Mouse (Mus musculus) hindbrain, embryonic 13.5 days (tissue): ENCODE results near the gene Prps1. TPM values are rescaled to one million over a fixed set of nuclear protein-coding genes. Genes with fewer than 3 reads are reported as not detected.

Experiments used
- ATAC-seq: fragments of 200-750 bp; cut with Nextera tagmentation; 2 replicates; pipeline ENCODE4 v1.8.0; 2017; ENCODE audit warnings: moderate TSS enrichment; ENCODE audit not compliant: low FRiP score
- H3K27ac ChIP-seq: fragments of 300-500 bp; sonication (generic); 2 replicates; pipeline ENCODE4 v1.5.1; 2015; ENCODE audit warnings: inconsistent platforms, mild to moderate bottlenecking, moderate library complexity
- H3K27me3 ChIP-seq: fragments of 300-500 bp; sonication (generic); 2 replicates; pipeline ENCODE4 v1.6.1; 2015; ENCODE audit warnings: mild to moderate bottlenecking, inconsistent platforms
- H3K36me3 ChIP-seq: fragments of 300-500 bp; sonication (generic); 2 replicates; pipeline ENCODE4 v1.6.1; 2015; ENCODE audit warnings: mild to moderate bottlenecking, inconsistent platforms
- H3K4me1 ChIP-seq: fragments of 300-500 bp; sonication (generic); replicated peaks from 2 replicates; pipeline ENCODE4 v1.6.1; 2015; ENCODE audit warnings: inconsistent platforms
- H3K4me2 ChIP-seq: fragments of 300-500 bp; sonication (generic); 2 replicates; pipeline ENCODE4 v1.6.1; 2015; ENCODE audit warnings: inconsistent platforms, mild to moderate bottlenecking, moderate library complexity
- H3K4me3 ChIP-seq: fragments of 300-500 bp; sonication (generic); 2 replicates; pipeline ENCODE4 v1.5.1; 2015; ENCODE audit warnings: mild to moderate bottlenecking, inconsistent platforms
- H3K9ac ChIP-seq: fragments of 300-500 bp; sonication (generic); 2 replicates; pipeline ENCODE4 v1.6.1; 2015; ENCODE audit warnings: mild to moderate bottlenecking, inconsistent platforms
- H3K9me3 ChIP-seq: fragments of 300-500 bp; sonication (generic); 2 replicates; pipeline ENCODE4 v1.6.1; 2016; ENCODE audit warnings: inconsistent platforms
- WGBS: fragments of 180-500 bp; shearing (Covaris S2); methylation state at CpG from one replicate; pipeline ENCODE4 v1.1.7; 2015; 5-methylcytosine and 5-hydroxymethylcytosine counted together
- polyA plus RNA-seq: library from polyadenylated mRNA; unstranded; fragments of >200 nt; fragmentation: Nextera tagmentation; extraction: Ambion mirVana; gene quantifications from 2 replicates; pipeline ENCODE4 v1.2.1, GENCODE M21; 2015

The Prps1 gene
- polyA plus RNA-seq, 1 experiment from 2014 or later, result 65.6 TPM

DNA sequence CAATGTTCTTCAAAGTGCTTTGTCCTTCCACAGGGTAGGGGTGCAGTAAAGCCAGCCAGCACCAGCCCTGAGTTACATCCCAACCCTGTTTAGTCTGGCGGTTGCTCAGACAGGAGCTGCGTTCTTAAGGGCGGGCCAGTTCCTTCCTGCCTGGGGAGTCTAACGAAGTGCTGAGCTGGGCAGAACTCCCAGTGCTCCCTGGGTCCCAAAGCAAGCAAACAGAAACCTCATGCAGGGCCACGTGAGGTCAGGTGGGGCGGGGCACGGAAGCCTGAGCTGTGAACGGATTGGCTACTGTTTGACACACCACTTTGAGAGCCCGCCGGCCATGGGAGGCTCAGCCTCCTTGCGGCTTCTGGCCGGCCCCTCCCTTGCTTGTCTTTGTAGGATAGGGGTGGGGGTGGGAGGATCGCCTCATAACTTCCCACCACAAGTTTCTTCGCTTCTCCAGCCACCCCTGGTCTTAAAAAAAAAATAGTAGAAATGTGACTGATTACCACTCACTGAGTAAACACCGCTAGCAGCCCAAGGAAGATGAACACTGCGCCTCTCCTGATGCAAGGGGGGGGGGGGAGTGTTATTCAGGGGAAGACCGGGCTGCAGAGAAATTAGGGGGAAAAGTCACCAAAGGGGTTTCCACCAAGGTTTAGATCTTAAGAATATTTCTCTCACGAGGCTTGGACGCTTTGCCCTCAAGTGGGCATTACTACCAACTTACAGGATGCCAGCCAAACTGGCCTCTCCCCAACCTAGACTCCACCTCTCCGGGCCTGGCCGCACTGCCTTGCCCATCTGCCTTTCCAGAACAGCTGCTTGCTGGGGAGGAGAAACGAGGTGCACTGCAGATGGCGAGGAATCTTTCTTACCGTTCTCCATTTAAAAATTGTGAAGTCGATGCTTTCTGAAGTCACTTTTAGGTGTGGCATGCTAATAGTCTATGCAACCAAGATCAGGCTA lies 64.0 kb downstream of the Prps1 start:
- WGBS, result 27% methylated on average over 24 of the region's 25 CpGs
- Histone ChIP-seq H3K4me3 (peak overlapping the region; percentile 16), H3K27me3 (peaks cover 49% of the 10 kb centered on the region), H3K4me2 (peak overlapping the region; percentile 45), H3K27ac (no peak overlapping the region), H3K4me1 (no peaks in the 10 kb centered on the region; the same call in 1 of the 2 replicates), H3K9ac (no peak overlapping the region), H3K36me3 (no peaks in the 10 kb centered on the region), H3K9me3 (no peaks in the 10 kb centered on the region)
- ATAC-seq, result peak; percentile 86

GRCm38 (mm10) chrX:140522071-140522765 lies 65.8 kb downstream of the Prps1 start:
- no peak overlapping the region for H3K9ac ChIP-seq
- ATAC-seq, result no peak
- WGBS, result 73% methylated on average over 14 of the region's 14 CpGs
- no peaks in the 10 kb centered on the region for H3K9me3 ChIP-seq
- H3K4me2 ChIP-seq, result no peak overlapping the region
- no peaks in the 10 kb centered on the region for H3K36me3 ChIP-seq
- no peak overlapping the region for H3K4me3 ChIP-seq
- H3K27ac ChIP-seq, result no peak overlapping the region
- peaks cover 48% of the 10 kb centered on the region for H3K27me3 ChIP-seq
- no peaks in the 10 kb centered on the region; the same call in 1 of the 2 replicates for H3K4me1 ChIP-seq

DNA sequence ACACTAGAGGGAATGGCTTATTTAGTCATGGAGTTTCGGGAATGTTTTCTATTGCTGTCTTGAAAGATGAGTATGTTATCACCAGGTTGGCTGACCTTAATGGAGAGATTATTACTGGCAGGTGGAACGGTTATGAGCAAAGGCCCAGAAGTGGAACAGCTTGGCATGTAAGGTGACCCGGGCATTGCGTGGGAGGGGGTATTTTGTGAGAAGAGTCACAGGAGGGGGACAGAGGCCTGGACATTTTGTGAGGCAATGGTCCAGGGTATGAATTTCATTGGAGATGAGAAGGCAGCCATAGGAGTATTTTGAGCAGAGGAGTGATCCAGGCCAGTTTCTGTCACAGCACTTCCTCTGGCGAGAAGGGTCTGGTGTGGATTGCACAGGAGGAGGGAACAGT lies 67.8 kb downstream of the Prps1 start:
- ATAC-seq, result no peak
- 89% methylated on average over 5 of the region's 5 CpGs for WGBS

More for the DNA sequence above, 67.8 kb downstream of the Prps1 start:
- H3K4me2 ChIP-seq, result no peak overlapping the region
- H3K27ac ChIP-seq, result no peak overlapping the region
- no peaks in the 10 kb centered on the region for H3K9me3 ChIP-seq
- H3K27me3 ChIP-seq, result peaks cover 36% of the 10 kb centered on the region
- no peak overlapping the region for H3K4me3 ChIP-seq
- no peak overlapping the region for H3K9ac ChIP-seq
- H3K36me3 ChIP-seq, result no peaks in the 10 kb centered on the region
- no peaks in the 10 kb centered on the region; the same call in 1 of the 2 replicates for H3K4me1 ChIP-seq

Other genes with a start within 250 kb of the Prps1 start
- 3.0 and 5.7 TPM in 2 replicates for gene Frmpd3, start 114.3 kb upstream of the Prps1 start, polyA plus RNA-seq
- gene Tsc22d3, start 144.0 kb downstream of the Prps1 start, polyA plus RNA-seq, result 121 and 127 TPM in 2 replicates
- gene Mid2, start 208.0 kb downstream of the Prps1 start, polyA plus RNA-seq, result 4.8 and 5.3 TPM in 2 replicates